Mouse (Mus musculus) cerebellum, adult 2 months (tissue): Measurements from ENCODE around the gene Nbl1.

Experiments used
- CTCF ChIP-seq: fragments of 200-500 bp; IDR thresholded peaks from 2 replicates; pipeline ENCODE4 v1.5.1; 2011; ENCODE audit warnings: low read depth, mild to moderate bottlenecking, control low read depth, low read length, moderate library complexity, borderline replicate concordance; ENCODE audit not compliant: insufficient read depth
- POLR2A ChIP-seq: fragments of 200-500 bp; IDR thresholded peaks from 2 replicates; pipeline ENCODE4 v1.6.1; 2011; ENCODE audit warnings: low read length, control low read depth, borderline replicate concordance; ENCODE audit not compliant: insufficient read depth

DNA sequence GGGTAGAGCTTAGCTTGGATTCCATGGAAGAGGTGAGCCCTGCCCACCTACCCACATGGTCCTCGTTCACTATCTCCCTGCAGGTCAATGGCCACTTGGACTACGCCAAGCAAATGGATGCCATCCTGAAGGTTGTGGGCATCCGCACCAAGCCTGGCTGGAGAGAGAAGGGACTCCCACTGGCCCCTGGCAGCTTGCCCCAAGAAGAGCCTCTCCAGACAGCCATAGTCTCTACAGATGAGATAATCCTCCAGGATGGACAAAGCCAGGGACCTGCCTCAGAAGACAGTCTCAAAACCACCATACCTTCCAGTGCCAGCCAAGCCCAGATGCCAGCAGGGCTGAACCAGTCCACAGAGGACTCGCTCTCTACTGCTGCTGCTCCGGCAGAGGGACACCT lies 34.8 kb downstream of the Nbl1 start:
- TF ChIP-seq CTCF: no peak
- no peak for TF ChIP-seq POLR2A
